Mouse (Mus musculus): Measurements from ENCODE around the gene Prc1.

Prc1 gene

DNA sequence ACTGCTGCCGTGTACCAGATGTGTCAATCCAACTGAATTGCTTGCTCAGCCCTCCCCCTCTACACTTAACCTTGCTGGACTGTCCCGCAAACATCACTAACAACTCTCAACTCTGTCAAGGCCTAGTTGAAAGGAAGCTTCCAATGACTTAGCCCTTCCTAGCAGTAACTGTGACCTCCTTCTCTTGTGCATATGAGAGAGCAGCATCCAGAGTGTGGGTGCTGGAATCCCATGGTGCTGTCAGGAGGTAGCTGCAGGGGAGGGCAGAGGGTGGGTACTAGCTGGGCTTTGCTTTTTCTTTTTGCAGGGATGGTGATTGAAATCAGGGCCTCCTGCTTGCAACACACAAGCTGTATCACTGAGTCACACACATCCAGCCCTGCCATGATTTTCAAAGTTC lies 20.8 kb upstream of the Prc1 start:
- DNase-seq (ENCODE audit: low read depth, low spot score), result no peak
- Histone ChIP-seq H3K27me3 (ENCODE audit: control insufficient read depth, insufficient read depth, low read length, poor library complexity, severe bottlenecking) (no peaks in the 10 kb centered on the region), H3K36me3 (ENCODE audit: control insufficient read depth, insufficient read depth, low read length, poor library complexity, severe bottlenecking) (peaks cover 15% of the 10 kb centered on the region; the same call in 1 of the 2 replicates)

GRCm38 (mm10) chr7:80276374-80276773 lies 17.9 kb upstream of the Prc1 start:
- DNase-seq (ENCODE audit: low read depth, low spot score), result no peak
- Histone ChIP-seq H3K36me3 (ENCODE audit: control insufficient read depth, insufficient read depth, low read length, poor library complexity, severe bottlenecking) (peaks cover 19% of the 10 kb centered on the region), H3K27me3 (ENCODE audit: control insufficient read depth, insufficient read depth, low read length, poor library complexity, severe bottlenecking) (no peaks in the 10 kb centered on the region)

GRCm38 (mm10) chr7:80280032-80280431 lies 14.2 kb upstream of the Prc1 start:
- Histone ChIP-seq H3K36me3 (ENCODE audit: control insufficient read depth, insufficient read depth, low read length, poor library complexity, severe bottlenecking) (peaks cover 25% of the 10 kb centered on the region), H3K27me3 (ENCODE audit: control insufficient read depth, insufficient read depth, low read length, poor library complexity, severe bottlenecking) (no peaks in the 10 kb centered on the region)
- no peak for DNase-seq (ENCODE audit: low read depth, low spot score)

DNA sequence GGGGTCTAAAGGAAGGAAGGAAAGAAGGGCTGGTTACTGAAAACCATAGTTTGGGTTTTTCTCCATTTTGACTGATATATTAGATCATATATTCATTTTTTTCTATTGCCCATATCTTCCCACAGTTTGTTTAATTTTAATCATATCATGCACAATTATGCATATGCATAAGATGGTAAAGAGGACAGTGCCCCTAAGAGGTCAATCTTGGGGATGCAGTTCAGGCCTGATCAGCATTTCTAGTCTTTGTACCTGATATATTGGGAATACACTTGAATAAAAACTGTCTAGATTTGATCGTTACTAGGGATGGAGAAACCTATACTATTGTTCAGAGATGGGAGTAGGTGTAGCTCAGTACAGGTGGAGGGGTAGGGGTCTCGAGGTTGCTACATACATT lies 13.3 kb upstream of the Prc1 start:
- DNase-seq (ENCODE audit: low read depth, low spot score), result peak; percentile 41
- H3K27me3 ChIP-seq (ENCODE audit: control insufficient read depth, insufficient read depth, low read length, poor library complexity, severe bottlenecking), result no peaks in the 10 kb centered on the region
- H3K36me3 ChIP-seq (ENCODE audit: control insufficient read depth, insufficient read depth, low read length, poor library complexity, severe bottlenecking), result peaks cover 26% of the 10 kb centered on the region

- DNase-seq (ENCODE audit: low read depth, low spot score), result no peak
- H3K36me3 ChIP-seq (ENCODE audit: control insufficient read depth, insufficient read depth, low read length, poor library complexity, severe bottlenecking), result peaks cover 21% of the 10 kb centered on the region
- H3K27me3 ChIP-seq (ENCODE audit: control insufficient read depth, insufficient read depth, low read length, poor library complexity, severe bottlenecking), result no peaks in the 10 kb centered on the region
These were observed 12.6 kb upstream of the Prc1 start for GRCm38 (mm10) chr7:80281646-80282045.

GRCm38 (mm10) chr7:80283226-80283918 lies 10.9 kb upstream of the Prc1 start:
- DNase-seq (ENCODE audit: low read depth, low spot score), result no peak
- H3K27me3 ChIP-seq (ENCODE audit: control insufficient read depth, insufficient read depth, low read length, poor library complexity, severe bottlenecking), result no peaks in the 10 kb centered on the region
- peaks cover 23% of the 10 kb centered on the region for H3K36me3 ChIP-seq (ENCODE audit: control insufficient read depth, insufficient read depth, low read length, poor library complexity, severe bottlenecking)

- Histone ChIP-seq H3K36me3 (ENCODE audit: control insufficient read depth, insufficient read depth, low read length, poor library complexity, severe bottlenecking) (peaks cover 23% of the 10 kb centered on the region), H3K27me3 (ENCODE audit: control insufficient read depth, insufficient read depth, low read length, poor library complexity, severe bottlenecking) (no peaks in the 10 kb centered on the region)
- DNase-seq (ENCODE audit: low read depth, low spot score), result no peak
These were observed 9.9 kb upstream of the Prc1 start for GRCm38 (mm10) chr7:80284391-80284790.

GRCm38 (mm10) chr7:80285725-80286124 lies 8.5 kb upstream of the Prc1 start:
- no peak for DNase-seq (ENCODE audit: low read depth, low spot score)
- Histone ChIP-seq H3K36me3 (ENCODE audit: control insufficient read depth, insufficient read depth, low read length, poor library complexity, severe bottlenecking) (peaks cover 19% of the 10 kb centered on the region), H3K27me3 (ENCODE audit: control insufficient read depth, insufficient read depth, low read length, poor library complexity, severe bottlenecking) (no peaks in the 10 kb centered on the region)

DNA sequence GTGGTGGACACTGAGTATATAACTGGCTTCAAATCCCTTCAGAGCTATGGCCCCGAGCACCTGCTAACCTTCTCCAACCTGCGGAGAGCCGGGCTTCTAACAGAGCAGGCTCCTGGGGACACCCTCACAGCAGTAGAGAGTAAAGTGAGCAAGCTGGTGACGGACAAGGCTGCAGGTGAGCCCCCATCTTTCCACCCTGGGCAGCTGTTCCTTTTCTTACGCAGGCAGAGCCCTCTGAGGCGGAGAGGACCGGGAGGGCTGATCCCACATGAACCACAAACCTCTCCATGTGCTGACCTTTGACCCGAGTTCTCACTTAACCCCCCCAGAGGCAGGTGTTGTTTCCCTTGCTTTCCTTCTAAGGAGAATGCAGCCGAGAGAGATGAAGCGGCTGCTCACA lies 6.5 kb upstream of the Prc1 start:
- H3K36me3 ChIP-seq (ENCODE audit: control insufficient read depth, insufficient read depth, low read length, poor library complexity, severe bottlenecking), result peaks cover 19% of the 10 kb centered on the region
- H3K27me3 ChIP-seq (ENCODE audit: control insufficient read depth, insufficient read depth, low read length, poor library complexity, severe bottlenecking), result no peaks in the 10 kb centered on the region
- no peak for DNase-seq (ENCODE audit: low read depth, low spot score)

GRCm38 (mm10) chr7:80294764-80295648 lies 756 bp downstream of the Prc1 start:
- Histone ChIP-seq H3K36me3 (ENCODE audit: control insufficient read depth, insufficient read depth, low read length, poor library complexity, severe bottlenecking) (no peaks in the 10 kb centered on the region; the same call in 1 of the 2 replicates), H3K27me3 (ENCODE audit: control insufficient read depth, insufficient read depth, low read length, poor library complexity, severe bottlenecking) (no peaks in the 10 kb centered on the region)
- DNase-seq (ENCODE audit: low read depth, low spot score), result no peak

GRCm38 (mm10) chr7:80296462-80296861 lies 2.2 kb downstream of the Prc1 start:
- DNase-seq (ENCODE audit: low read depth, low spot score), result no peak
- Histone ChIP-seq H3K27me3 (ENCODE audit: control insufficient read depth, insufficient read depth, low read length, poor library complexity, severe bottlenecking) (no peaks in the 10 kb centered on the region), H3K36me3 (ENCODE audit: control insufficient read depth, insufficient read depth, low read length, poor library complexity, severe bottlenecking) (no peaks in the 10 kb centered on the region)

DNA sequence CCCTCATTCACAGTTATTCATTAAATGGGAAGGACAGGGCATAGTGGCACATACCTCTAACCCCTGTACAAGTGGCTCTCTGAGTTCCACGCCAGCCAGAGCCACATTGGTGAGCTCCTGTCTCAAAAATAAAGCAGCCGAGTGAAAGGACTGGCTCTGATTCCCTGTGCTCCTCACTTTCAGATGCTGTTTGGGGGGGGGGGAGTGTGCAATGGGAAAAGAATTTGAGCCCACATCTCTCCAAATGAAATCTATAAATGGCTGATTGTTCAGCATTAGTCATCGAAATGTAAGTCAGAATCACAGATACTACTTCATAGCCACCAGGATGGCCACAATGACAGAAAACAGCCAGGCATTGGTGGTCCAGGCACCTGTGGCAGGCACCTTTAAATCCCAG lies 2.8 kb downstream of the Prc1 start:
- DNase-seq (ENCODE audit: low read depth, low spot score), result no peak
- Histone ChIP-seq H3K27me3 (ENCODE audit: control insufficient read depth, insufficient read depth, low read length, poor library complexity, severe bottlenecking) (no peaks in the 10 kb centered on the region), H3K36me3 (ENCODE audit: control insufficient read depth, insufficient read depth, low read length, poor library complexity, severe bottlenecking) (no peaks in the 10 kb centered on the region)

GRCm38 (mm10) chr7:80298754-80299153 lies 4.5 kb downstream of the Prc1 start:
- H3K27me3 ChIP-seq (ENCODE audit: control insufficient read depth, insufficient read depth, low read length, poor library complexity, severe bottlenecking), result no peaks in the 10 kb centered on the region
- H3K36me3 ChIP-seq (ENCODE audit: control insufficient read depth, insufficient read depth, low read length, poor library complexity, severe bottlenecking), result no peaks in the 10 kb centered on the region
- no peak for DNase-seq (ENCODE audit: low read depth, low spot score)

DNA sequence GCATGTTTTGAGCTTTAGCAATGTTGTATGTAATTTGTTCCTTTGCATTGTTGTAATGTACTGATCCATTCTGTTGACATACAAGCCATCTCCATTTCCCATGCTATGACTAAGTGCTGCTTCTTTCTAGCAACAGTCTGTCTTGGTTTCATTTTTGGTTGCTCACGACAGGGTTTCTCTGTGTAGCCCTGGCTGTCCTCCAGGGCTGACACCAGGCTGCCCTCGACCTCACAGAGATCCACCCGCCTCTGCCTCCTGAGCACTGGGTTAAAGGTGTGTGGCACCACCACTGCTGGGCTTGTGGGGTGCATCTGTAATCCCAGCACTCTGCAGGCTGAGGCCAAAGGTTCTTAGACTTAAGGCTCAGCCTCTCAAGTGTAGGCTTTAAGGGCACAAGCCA lies 5.3 kb downstream of the Prc1 start:
- Histone ChIP-seq H3K27me3 (ENCODE audit: control insufficient read depth, insufficient read depth, low read length, poor library complexity, severe bottlenecking) (no peaks in the 10 kb centered on the region), H3K36me3 (ENCODE audit: control insufficient read depth, insufficient read depth, low read length, poor library complexity, severe bottlenecking) (no peaks in the 10 kb centered on the region)
- no peak for DNase-seq (ENCODE audit: low read depth, low spot score)

DNA sequence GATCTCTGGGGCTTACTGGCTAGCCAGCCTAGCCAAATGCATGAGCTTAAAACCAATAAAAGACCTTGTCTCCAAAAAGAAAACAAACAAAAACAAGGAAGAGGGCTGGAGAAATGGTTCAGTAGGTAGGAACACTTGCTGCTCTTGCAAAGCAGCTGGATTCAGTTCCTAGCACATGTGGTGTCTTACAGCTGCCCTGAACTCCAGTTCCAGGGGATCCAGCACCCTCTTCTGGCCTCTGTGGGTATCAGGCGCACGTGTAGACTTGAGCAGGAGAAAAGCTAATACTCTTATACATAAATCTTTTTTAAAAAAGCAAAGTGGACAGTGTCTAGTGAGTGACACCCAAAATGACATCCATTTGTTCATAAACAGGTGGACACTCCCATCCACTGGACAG lies 7.3 kb downstream of the Prc1 start:
- peak; percentile 26 for DNase-seq (ENCODE audit: low read depth, low spot score)
- H3K27me3 ChIP-seq (ENCODE audit: control insufficient read depth, insufficient read depth, low read length, poor library complexity, severe bottlenecking), result no peaks in the 10 kb centered on the region
- no peaks in the 10 kb centered on the region for H3K36me3 ChIP-seq (ENCODE audit: control insufficient read depth, insufficient read depth, low read length, poor library complexity, severe bottlenecking)

All from splenic B cell, adult 2 months (primary cell).